Mouse (Mus musculus): ENCODE data around the gene Pde6c.

DNA sequence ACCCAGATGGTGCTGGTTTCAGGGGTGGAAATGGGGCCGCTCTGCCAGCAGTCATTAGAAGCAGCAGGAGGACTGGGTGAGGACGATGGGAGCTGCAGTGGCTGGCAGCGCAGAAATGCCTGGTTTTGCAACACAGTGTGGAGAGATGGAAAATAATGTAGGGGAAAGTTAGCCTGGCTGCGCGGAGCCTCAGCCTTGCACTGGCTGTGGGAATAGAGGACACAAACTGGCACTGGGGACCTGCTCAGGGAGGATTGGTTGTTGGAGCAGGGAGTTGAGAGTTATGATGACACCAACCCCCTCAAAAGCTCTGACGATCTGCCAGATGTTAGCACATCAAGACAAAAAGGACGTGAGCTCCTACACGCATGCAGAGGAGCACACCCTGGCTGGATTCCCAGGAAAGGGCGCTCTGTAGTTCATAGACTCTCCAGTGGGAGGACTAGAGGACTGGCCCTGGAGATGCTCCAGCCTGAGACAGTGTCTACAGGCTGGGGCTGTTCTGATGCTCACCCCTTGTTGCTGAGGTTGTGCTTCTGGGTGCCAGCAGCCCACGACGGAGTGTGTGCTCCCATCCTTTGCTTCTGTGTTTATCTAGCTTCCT lies 45.5 kb upstream of the Pde6c start:
- TF ChIP-seq CTCF (IDR thresholded peaks at IDR 0.05; ENCODE audit: borderline replicate concordance, insufficient read depth, low read length) (peak; percentile 32; the same call in 1 of the 2 replicates), POLR2A (IDR thresholded peaks at IDR 0.05; ENCODE audit: low read depth, low read length) (no peak)

Measured in embryonic fibroblast, embryonic 13.5 days (primary cell).